Mouse (Mus musculus) hindbrain, embryonic 16.5 days (tissue): ENCODE results near the gene Trim30c. TPM values are rescaled to one million over a fixed set of nuclear protein-coding genes. Genes with fewer than 3 reads are reported as not detected.
"Not testable (repeated sequence)": the region's sequence is repeated elsewhere in the genome, so short reads cannot be mapped to it uniquely, and the experiment has no call there.

ENCODE experiments used
- ATAC-seq: fragments of 200-750 bp; cut with Nextera tagmentation; 2 replicates; pipeline ENCODE4 v1.8.0; 2017; ENCODE audit warnings: moderate TSS enrichment, moderate library complexity
- H3K27ac ChIP-seq: fragments of 300-500 bp; sonication (generic); 2 replicates; pipeline ENCODE4 v1.5.1; 2014; ENCODE audit warnings: low read depth, mild to moderate bottlenecking, control low read depth, low read length, moderate library complexity
- H3K27me3 ChIP-seq: fragments of 300-500 bp; sonication (generic); replicated peaks from 2 replicates; pipeline ENCODE4 v1.6.1; 2014; ENCODE audit warnings: low read length; ENCODE audit not compliant: control insufficient read depth, insufficient read depth
- H3K36me3 ChIP-seq: fragments of 300-500 bp; sonication (generic); 2 replicates; pipeline ENCODE4 v1.6.1; 2014; ENCODE audit warnings: mild to moderate bottlenecking, low read length, moderate library complexity, mixed read lengths; ENCODE audit not compliant: control insufficient read depth, insufficient read depth
- H3K4me1 ChIP-seq: fragments of 300-500 bp; sonication (generic); 2 replicates; pipeline ENCODE4 v1.6.1; 2014; ENCODE audit warnings: low read depth, low read length; ENCODE audit not compliant: control insufficient read depth, insufficient read depth
- H3K4me2 ChIP-seq: fragments of 300-500 bp; sonication (generic); 2 replicates; pipeline ENCODE4 v1.6.1; 2014; ENCODE audit warnings: mild to moderate bottlenecking, low read length, control low read depth, moderate library complexity
- H3K4me3 ChIP-seq: fragments of 300-500 bp; sonication (generic); 2 replicates; pipeline ENCODE4 v1.5.1; 2014; ENCODE audit warnings: mild to moderate bottlenecking, low read length, control low read depth, moderate library complexity
- H3K9ac ChIP-seq: fragments of 300-500 bp; sonication (generic); 2 replicates; pipeline ENCODE4 v1.6.1; 2014; ENCODE audit warnings: low read depth, mild to moderate bottlenecking, control low read depth, low read length, moderate library complexity
- H3K9me3 ChIP-seq: fragments of 300-500 bp; sonication (generic); 2 replicates; pipeline ENCODE4 v1.6.1; 2014; ENCODE audit warnings: mild to moderate bottlenecking, low read length, moderate library complexity; ENCODE audit not compliant: control insufficient read depth
- WGBS: fragments of 180-500 bp; shearing (Covaris S2); extraction: QIAGEN DNeasy Blood & Tissue Kit; methylation state at CpG from one replicate; pipeline ENCODE4 v1.1.7; 2014; 5-methylcytosine and 5-hydroxymethylcytosine counted together
- polyA plus RNA-seq: library from polyadenylated mRNA; unstranded; fragments of >200 nt; fragmentation: Nextera tagmentation; extraction: Ambion mirVana; gene quantifications from 2 replicates; pipeline ENCODE4 v1.2.1, GENCODE M21; 2015

Trim30c gene
- polyA plus RNA-seq, 1 experiment from 2014 or later = 0.14 TPM

DNA sequence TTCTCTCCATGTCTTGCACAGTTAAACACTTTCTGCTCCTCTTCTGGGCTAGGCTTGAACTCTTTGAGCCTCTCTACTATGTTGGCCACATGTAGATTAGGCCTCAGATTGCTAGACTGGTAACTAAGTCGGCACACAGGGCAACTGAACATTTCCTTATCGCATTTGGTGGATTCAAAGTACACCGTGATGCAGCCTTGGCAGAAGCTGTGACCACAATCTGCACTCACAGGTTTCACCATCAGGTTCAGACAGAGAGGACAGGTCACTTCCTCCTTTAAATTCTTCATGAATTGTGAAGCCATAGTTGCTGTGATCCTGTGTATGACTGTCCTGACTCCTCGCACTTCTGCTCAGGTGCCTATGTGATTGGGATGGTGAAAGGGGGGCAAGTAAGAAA lies 52.6 kb downstream of the Trim30c start:
- not testable (repeated sequence) for H3K27ac ChIP-seq, H3K4me3 ChIP-seq, ATAC-seq, H3K9me3 ChIP-seq, H3K36me3 ChIP-seq, H3K4me1 ChIP-seq, H3K9ac ChIP-seq, H3K4me2 ChIP-seq, H3K27me3 ChIP-seq
- 97% methylated on average over 4 of the region's 4 CpGs for WGBS

DNA sequence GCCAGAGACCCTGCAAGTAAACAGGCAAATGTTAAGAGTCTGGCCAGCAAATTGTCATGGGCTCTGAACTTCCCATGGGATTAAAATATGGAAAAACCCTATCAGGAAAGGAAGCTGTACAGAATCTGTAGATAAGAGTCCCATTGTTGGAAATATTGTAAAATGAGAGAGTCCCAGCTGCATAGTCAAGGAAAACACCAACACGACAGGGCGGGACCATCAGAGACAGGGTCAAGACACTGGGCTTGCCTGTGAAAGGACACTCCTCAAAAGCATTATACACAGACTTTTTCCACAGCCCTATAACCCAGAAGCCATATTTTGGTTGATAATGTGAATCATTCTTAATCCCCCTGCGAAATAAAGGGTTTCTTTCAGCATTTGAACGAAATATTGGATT lies 59.9 kb downstream of the Trim30c start:
- not testable (repeated sequence) for H3K27me3 ChIP-seq, H3K27ac ChIP-seq, H3K4me1 ChIP-seq, H3K4me3 ChIP-seq, H3K4me2 ChIP-seq, H3K9ac ChIP-seq, ATAC-seq, H3K36me3 ChIP-seq, H3K9me3 ChIP-seq
- WGBS = 77% methylated on average over 2 of the region's 4 CpGs

DNA sequence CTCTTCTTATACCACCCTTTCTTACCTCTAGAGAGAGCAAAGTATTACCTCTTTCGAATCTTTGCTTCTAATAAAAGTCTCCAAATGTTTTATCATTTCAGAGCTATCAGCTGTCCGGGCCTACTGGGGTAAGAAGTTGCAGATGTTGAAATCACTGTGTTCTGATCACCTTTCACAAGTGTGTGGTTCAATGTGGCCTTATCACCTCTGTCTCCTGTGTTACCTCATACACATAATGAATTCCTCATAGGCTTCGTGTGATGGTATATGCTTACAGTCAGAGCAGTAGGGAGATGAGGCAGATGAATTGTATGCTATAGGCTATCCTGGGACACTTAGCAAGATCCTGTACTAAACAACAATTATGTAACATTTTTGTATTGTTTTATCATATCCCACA lies 65.1 kb downstream of the Trim30c start:
- not testable (repeated sequence) for H3K4me3 ChIP-seq, H3K27me3 ChIP-seq, ATAC-seq, H3K4me2 ChIP-seq, H3K27ac ChIP-seq, H3K36me3 ChIP-seq, H3K9me3 ChIP-seq, H3K4me1 ChIP-seq, H3K9ac ChIP-seq
- 92% methylated on average over 3 of the region's 3 CpGs for WGBS

Other genes with a start within 250 kb of the Trim30c start
- gene Olfm5, start 236.0 kb downstream of the Trim30c start, polyA plus RNA-seq = not detected in 2 replicates
- gene Olfr648, start 217.4 kb downstream of the Trim30c start, polyA plus RNA-seq = 0.45 and 0.54 TPM in 2 replicates
- gene Olfr649, start 204.9 kb downstream of the Trim30c start, polyA plus RNA-seq = not detected in 2 replicates
- gene Trim6, start 182.0 kb downstream of the Trim30c start, polyA plus RNA-seq = 0.30 and 0.41 TPM in 2 replicates
- 0.97 and 1.2 TPM in 2 replicates for gene Trim34a, start 156.4 kb downstream of the Trim30c start, polyA plus RNA-seq
- gene Trim5, start 112.7 kb downstream of the Trim30c start, polyA plus RNA-seq = 0.21 and 0.24 TPM in 2 replicates
- 1.7 and 2.1 TPM in 2 replicates for gene Trim12a, start 85.4 kb downstream of the Trim30c start, polyA plus RNA-seq
- gene Trim34b, start 71.4 kb downstream of the Trim30c start, polyA plus RNA-seq = not detected in 2 replicates
- 1.2 and 1.4 TPM in 2 replicates for gene Trim12c, start 47.5 kb downstream of the Trim30c start, polyA plus RNA-seq
- not detected in 2 replicates for gene Trim30b, start 31.0 kb downstream of the Trim30c start, polyA plus RNA-seq
- gene Trim30a, start 64.4 kb upstream of the Trim30c start, polyA plus RNA-seq = 0.48 and 0.61 TPM in 2 replicates
- 0.31 and 0.70 TPM in 2 replicates for gene Trim30d, start 107.0 kb upstream of the Trim30c start, polyA plus RNA-seq
- gene Olfr651, start 149.3 kb upstream of the Trim30c start, polyA plus RNA-seq = not detected in 2 replicates
- gene Olfr652, start 160.1 kb upstream of the Trim30c start, polyA plus RNA-seq = 0.08 and 0.10 TPM in 2 replicates
- gene Olfr653, start 176.5 kb upstream of the Trim30c start, polyA plus RNA-seq = 0.05 TPM in 1 of 2 replicates, not detected in the other
- gene Olfr654, start 186.2 kb upstream of the Trim30c start, polyA plus RNA-seq = not detected in 2 replicates
- gene Olfr655, start 200.9 kb upstream of the Trim30c start, polyA plus RNA-seq = not detected in 2 replicates
- gene Olfr656, start 213.1 kb upstream of the Trim30c start, polyA plus RNA-seq = not detected in 2 replicates
- gene Olfr657, start 224.0 kb upstream of the Trim30c start, polyA plus RNA-seq = not detected in 2 replicates
- 0.16 and 0.25 TPM in 2 replicates for gene Olfr658, start 246.5 kb upstream of the Trim30c start, polyA plus RNA-seq